Mouse (Mus musculus): ENCODE measurements around the gene Utp6. TPM values are rescaled to one million over a fixed set of nuclear protein-coding genes. Genes with fewer than 3 reads are reported as not detected.

The Utp6 gene
- 21.5 and 26.6 TPM in 2 replicates for total RNA-seq (2014; rRNA removed)
- polyA plus RNA-seq (2012; rRNA removed), result 4.2 and 5.2 TPM in 2 replicates

DNA sequence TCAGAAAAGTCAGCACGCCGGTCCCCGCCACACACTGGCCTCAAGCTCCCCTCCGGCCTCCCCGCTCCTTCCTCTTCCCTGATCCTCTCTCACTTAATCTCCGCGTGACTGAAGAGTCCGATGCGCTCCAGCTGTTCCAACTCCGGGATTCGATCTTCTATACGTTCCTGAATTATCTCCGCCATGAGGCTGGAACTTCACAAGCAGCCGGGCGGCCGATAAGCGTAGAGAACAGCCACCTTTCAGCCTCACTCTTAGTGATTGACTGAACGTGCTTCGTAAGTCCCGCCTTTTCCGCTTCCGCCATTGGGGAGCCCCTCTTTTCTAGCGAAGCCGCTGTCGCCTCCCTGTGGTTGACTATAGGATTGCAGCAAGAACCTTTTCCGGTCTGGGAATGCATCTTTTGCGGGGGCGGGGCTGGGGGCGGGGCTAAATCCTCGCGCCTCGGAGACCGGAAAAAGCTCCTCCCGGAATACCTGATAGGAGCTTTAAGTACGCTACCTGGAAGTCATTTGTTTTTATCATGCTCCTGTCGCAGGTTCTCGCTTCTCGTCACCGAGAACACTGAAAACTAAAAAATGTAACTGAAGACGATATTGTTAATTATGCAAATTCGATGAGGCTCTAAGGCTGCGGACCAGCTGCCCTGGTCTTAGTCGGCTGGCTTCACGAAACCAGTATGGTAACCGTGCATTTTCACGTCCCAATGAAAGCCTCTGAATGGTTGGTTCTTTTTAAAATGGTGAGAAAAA, at the start of gene Utp6:
Gene Utp6, minus strand, starts transcription at position 266 of the 752 bp plus-strand sequence.
- Histone ChIP-seq H3K4me3 (ENCODE audit: insufficient read depth, low read depth, low read length) (peak within 1 kb of the TSS; percentile 71), H3K27ac (replicated peaks; ENCODE audit: insufficient read depth, low read depth, low read length) (peak within 1 kb of the TSS; percentile 14), H3K27me3 (ENCODE audit: control insufficient read depth, insufficient read depth, low read length) (no peaks in the 10 kb centered on the region), H3K79me2 (ENCODE audit: control insufficient read depth, insufficient read depth, low read length) (no peaks in the 10 kb centered on the region; the same call in 1 of the 2 replicates), H3K36me3 (ENCODE audit: control insufficient read depth, insufficient read depth, low read length) (peaks cover 12% of the 10 kb centered on the region), H3K4me1 (ENCODE audit: control insufficient read depth, insufficient read depth, low read length) (peaks cover 3% of the 10 kb centered on the region; the same call in 1 of the 2 replicates), H3K9ac (ENCODE audit: low read depth, low read length) (peak within 1 kb of the TSS; percentile 64)
- TF ChIP-seq POLR2A (IDR thresholded peaks at IDR 0.05; ENCODE audit: extremely low read depth, insufficient read depth, low read length) (0 out of 2 replicates have a peak, but pooled peaks have one; percentile 58), CTCF (IDR thresholded peaks at IDR 0.05; ENCODE audit: low read depth, low read length) (peak; percentile 81)
- peak; percentile 92 for DNase-seq (ENCODE audit: extremely low read depth, low read depth, low spot score)
- WGBS, result under 1% methylated on average over 46 of the region's 46 CpGs

DNA sequence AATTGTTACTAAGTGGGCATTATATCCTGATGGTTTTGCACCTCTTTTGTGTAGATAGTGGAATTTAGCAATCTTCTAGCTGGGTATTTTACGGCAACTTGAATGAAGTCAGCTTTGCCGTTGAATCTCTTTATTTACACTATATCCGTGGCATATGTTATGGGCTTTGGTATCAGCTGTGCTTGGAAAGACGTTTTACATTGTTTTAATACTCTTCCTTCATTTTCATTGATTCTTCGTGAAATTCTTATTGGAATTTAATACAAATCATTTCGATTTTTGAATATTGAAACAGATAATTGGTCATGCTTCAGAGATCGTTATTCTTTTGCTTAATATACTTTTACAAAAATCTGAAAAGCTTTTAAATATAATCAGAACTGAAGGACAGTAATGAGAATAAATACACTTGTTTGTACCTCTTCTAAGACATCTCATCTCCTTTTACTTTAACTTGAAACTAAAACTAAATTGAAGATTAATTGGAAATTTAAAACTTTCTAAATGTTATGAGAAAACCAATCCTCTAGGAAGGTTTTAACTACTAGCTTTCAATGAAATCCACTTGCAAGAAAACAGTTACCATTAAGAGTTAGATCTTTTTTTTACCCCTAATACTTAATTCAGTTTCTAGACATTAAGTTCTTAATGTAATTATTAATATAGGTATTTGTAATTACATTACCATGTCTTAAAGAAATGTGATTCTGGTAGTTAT, 32.2 kb upstream of the Utp6 start:
- Histone ChIP-seq H3K36me3 (ENCODE audit: control insufficient read depth, insufficient read depth, low read length) (peaks cover 7% of the 10 kb centered on the region), H3K27me3 (ENCODE audit: control insufficient read depth, insufficient read depth, low read length) (no peaks in the 10 kb centered on the region), H3K79me2 (ENCODE audit: control insufficient read depth, insufficient read depth, low read length) (peaks cover 8% of the 10 kb centered on the region; the same call in 1 of the 2 replicates), H3K4me3 (ENCODE audit: insufficient read depth, low read depth, low read length) (peak overlapping the region; percentile 94; the same call in 1 of the 2 replicates), H3K27ac (replicated peaks; ENCODE audit: insufficient read depth, low read depth, low read length) (no peak overlapping the region), H3K4me1 (ENCODE audit: control insufficient read depth, insufficient read depth, low read length) (no peaks in the 10 kb centered on the region; the same call in 1 of the 2 replicates), H3K9ac (ENCODE audit: low read depth, low read length) (no peak overlapping the region)
- TF ChIP-seq POLR2A (IDR thresholded peaks at IDR 0.05; ENCODE audit: extremely low read depth, insufficient read depth, low read length) (no peak), CTCF (IDR thresholded peaks at IDR 0.05; ENCODE audit: low read depth, low read length) (no peak)
- 3% methylated on average over 7 of the region's 7 CpGs for WGBS
- DNase-seq (ENCODE audit: extremely low read depth, low read depth, low spot score), result peak; percentile 13

DNA sequence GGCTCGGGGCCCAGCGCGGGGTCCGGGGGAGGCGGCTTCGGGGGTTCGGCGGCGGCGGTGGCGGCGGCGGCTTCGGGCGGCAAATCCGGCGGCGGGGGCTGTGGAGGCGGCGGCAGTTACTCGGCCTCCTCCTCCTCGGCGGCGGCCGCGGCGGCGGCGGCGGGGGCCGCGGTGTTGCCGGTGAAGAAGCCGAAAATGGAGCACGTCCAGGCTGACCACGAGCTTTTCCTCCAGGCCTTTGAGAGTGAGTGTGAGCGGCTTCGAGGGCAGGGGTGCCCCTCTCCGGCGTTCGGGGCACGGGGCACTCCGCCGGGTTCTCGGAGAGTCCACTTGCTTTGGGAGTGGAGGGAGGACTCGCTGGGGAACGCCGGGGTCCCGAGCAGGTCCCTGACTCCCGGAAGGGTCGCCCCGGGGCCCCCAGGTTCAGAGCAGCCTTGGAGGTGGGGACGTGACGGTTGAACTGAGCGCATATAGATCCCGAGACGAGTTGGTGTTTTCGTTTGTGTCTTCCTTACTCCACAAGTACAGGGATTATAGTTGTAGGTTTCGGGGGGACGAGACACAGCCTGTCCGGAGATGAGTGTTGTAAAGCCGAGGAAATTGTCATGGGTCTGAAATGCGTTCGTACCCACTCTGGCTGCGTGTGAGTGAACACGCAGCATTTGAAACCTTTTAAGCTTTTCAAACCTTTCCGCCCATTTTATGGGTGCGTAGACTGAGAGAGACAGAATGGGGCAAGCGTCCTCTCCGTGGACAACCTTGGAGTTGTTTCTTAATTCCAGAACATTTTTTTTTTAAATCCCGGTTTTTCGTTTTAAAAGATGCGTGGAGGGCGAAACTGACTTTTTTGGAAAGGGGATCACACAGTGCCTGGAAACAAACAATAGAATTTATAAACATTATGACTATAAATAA, 31.4 kb upstream of the Utp6 start:
- peak; percentile 28 for DNase-seq (ENCODE audit: extremely low read depth, low read depth, low spot score)
- Histone ChIP-seq H3K4me3 (ENCODE audit: insufficient read depth, low read depth, low read length) (peak overlapping the region; percentile 94), H3K36me3 (ENCODE audit: control insufficient read depth, insufficient read depth, low read length) (peaks cover 7% of the 10 kb centered on the region), H3K27ac (replicated peaks; ENCODE audit: insufficient read depth, low read depth, low read length) (no peak overlapping the region), H3K27me3 (ENCODE audit: control insufficient read depth, insufficient read depth, low read length) (no peaks in the 10 kb centered on the region), H3K79me2 (ENCODE audit: control insufficient read depth, insufficient read depth, low read length) (peaks cover 8% of the 10 kb centered on the region; the same call in 1 of the 2 replicates), H3K4me1 (ENCODE audit: control insufficient read depth, insufficient read depth, low read length) (no peaks in the 10 kb centered on the region; the same call in 1 of the 2 replicates), H3K9ac (ENCODE audit: low read depth, low read length) (peak overlapping the region; percentile 93)
- WGBS, result 1% methylated on average over 70 of the region's 74 CpGs
- TF ChIP-seq POLR2A (IDR thresholded peaks at IDR 0.05; ENCODE audit: extremely low read depth, insufficient read depth, low read length), result no peak
- TF ChIP-seq CTCF (IDR thresholded peaks at IDR 0.05; ENCODE audit: low read depth, low read length), result no peak

DNA sequence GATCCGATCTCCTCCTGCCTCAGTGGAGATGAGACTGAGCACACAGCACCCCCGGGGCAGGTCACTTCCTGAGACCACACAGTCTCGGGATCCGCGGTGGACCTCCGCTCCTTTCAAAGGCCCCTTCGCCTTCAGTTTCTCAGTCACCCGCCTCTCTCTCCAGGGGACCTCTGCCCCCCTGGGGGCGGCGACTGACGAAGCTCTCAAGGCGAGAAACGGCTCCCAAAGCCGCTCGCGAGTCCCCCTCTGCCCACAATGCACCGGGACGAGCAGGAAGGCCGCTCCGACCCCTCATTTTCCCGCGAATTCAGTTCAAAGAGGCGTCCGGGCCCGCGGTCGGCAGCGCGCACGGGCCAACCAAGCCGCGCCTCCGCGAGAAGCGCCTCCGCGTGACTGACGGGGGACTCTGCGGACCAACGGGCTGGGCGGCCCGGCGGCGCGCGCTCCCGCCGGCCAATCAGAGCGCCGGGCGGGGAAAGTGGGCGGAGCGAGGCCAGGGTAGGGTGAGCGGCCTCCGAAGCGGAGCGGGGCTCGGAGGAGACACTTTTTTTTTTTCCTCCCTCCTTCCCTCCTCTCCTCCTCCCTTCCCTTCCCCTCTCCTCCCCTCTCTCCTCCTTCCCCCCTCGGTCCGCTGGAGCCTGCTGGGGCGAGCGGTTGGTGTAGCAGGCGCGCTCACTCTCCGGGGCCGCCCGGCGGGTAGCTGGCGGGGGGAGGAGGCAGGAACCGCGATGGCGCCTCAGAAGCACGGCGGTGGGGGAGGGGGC, 30.6 kb upstream of the Utp6 start, which contains the start of gene Suz12:
Gene Suz12, plus strand, starts transcription at position 515 of the 764 bp plus-strand sequence.
- H3K27ac ChIP-seq (replicated peaks; ENCODE audit: insufficient read depth, low read depth, low read length), result peak within 1 kb of the TSS; percentile 86
- peak within 1 kb of the TSS; percentile 94 for H3K4me3 ChIP-seq (ENCODE audit: insufficient read depth, low read depth, low read length)
- H3K4me1 ChIP-seq (ENCODE audit: control insufficient read depth, insufficient read depth, low read length), result no peaks in the 10 kb centered on the region; the same call in 1 of the 2 replicates
- DNase-seq (ENCODE audit: extremely low read depth, low read depth, low spot score), result peak; percentile 71
- TF ChIP-seq POLR2A (IDR thresholded peaks at IDR 0.05; ENCODE audit: extremely low read depth, insufficient read depth, low read length), result peak; percentile 33; the same call in 1 of the 2 replicates
- TF ChIP-seq CTCF (IDR thresholded peaks at IDR 0.05; ENCODE audit: low read depth, low read length), result no peak
- WGBS, result under 1% methylated on average over 66 of the region's 74 CpGs
- peak within 1 kb of the TSS; percentile 93 for H3K9ac ChIP-seq (ENCODE audit: low read depth, low read length)
- H3K27me3 ChIP-seq (ENCODE audit: control insufficient read depth, insufficient read depth, low read length), result no peaks in the 10 kb centered on the region
- H3K36me3 ChIP-seq (ENCODE audit: control insufficient read depth, insufficient read depth, low read length), result peaks cover 4% of the 10 kb centered on the region
- peaks cover 8% of the 10 kb centered on the region; the same call in 1 of the 2 replicates for H3K79me2 ChIP-seq (ENCODE audit: control insufficient read depth, insufficient read depth, low read length)

Data from liver, adult 2 months (tissue).